Mouse (Mus musculus): ENCODE results near the gene Zfp788. TPM values are rescaled to one million over a fixed set of nuclear protein-coding genes. Genes with fewer than 3 reads are reported as not detected.
A peak's percentile ranks its signal among the peaks of the same experiment; 100 is the strongest.
"Not testable (repeated sequence)": the region's sequence is repeated elsewhere in the genome, so short reads cannot be mapped to it uniquely, and the experiment has no call there.

The Zfp788 gene
- polyA plus RNA-seq, 1 experiment: 0.81 TPM

GRCm38 (mm10) chr7:41633221-41633984, 400 bp downstream of the Zfp788 start:
- Histone ChIP-seq H3K36me3 (ENCODE audit: control insufficient read depth, insufficient read depth, low read length) (no peaks in the 10 kb centered on the region), H3K4me3 (ENCODE audit: control insufficient read depth, insufficient read depth, low read length) (peak overlapping the region; percentile 75), H3K27me3 (ENCODE audit: control insufficient read depth, insufficient read depth, low read length) (no peaks in the 10 kb centered on the region), H3K27ac (ENCODE audit: control insufficient read depth, insufficient read depth, low read length) (peak overlapping the region; percentile 69), H3K4me1 (replicated peaks; ENCODE audit: control insufficient read depth, insufficient read depth, low read length) (peaks cover 2% of the 10 kb centered on the region; the same call in 1 of the 2 replicates)
- under 1% methylated on average over 26 of the region's 26 CpGs for WGBS
- TF ChIP-seq POLR2A (IDR thresholded peaks at IDR 0.05; ENCODE audit: control insufficient read depth, extremely low read depth, insufficient read depth, low read length, poor library complexity) (peak; percentile 19; the same call in 1 of the 2 replicates), CTCF (IDR thresholded peaks at IDR 0.05; ENCODE audit: borderline replicate concordance, control insufficient read depth, extremely low read depth, insufficient read depth, low read length, poor library complexity) (peak; percentile 20; the same call in 1 of the 2 replicates)
- DNase-seq: peak; percentile 81

GRCm38 (mm10) chr7:41674326-41674725, 41.3 kb downstream of the Zfp788 start:
- not testable (repeated sequence) for H3K27ac ChIP-seq (ENCODE audit: control insufficient read depth, insufficient read depth, low read length); H3K4me1 ChIP-seq (replicated peaks; ENCODE audit: control insufficient read depth, insufficient read depth, low read length); H3K36me3 ChIP-seq (ENCODE audit: control insufficient read depth, insufficient read depth, low read length); H3K4me3 ChIP-seq (ENCODE audit: control insufficient read depth, insufficient read depth, low read length); H3K27me3 ChIP-seq (ENCODE audit: control insufficient read depth, insufficient read depth, low read length); DNase-seq
- WGBS: 67% methylated on average over 1 of the region's 1 CpGs

Other genes starting within 250 kb of the Zfp788 start
- 4.3 and 5.1 TPM in 2 replicates for gene AI987944, start 239.8 kb upstream of the Zfp788 start, polyA plus RNA-seq (2012; rRNA removed)
- gene Vmn2r57, start 184.5 kb upstream of the Zfp788 start, polyA plus RNA-seq (2012; rRNA removed): 0.04 TPM in 2 replicates
- gene Gm20449, start 133.8 kb upstream of the Zfp788 start, polyA plus RNA-seq (2012; rRNA removed): 0.11 and 0.17 TPM in 2 replicates
- gene AW146154, start 133.3 kb upstream of the Zfp788 start, polyA plus RNA-seq (2012; rRNA removed): 9.9 and 10.8 TPM in 2 replicates
- not detected in 2 replicates for gene Gm6871, start 59.5 kb upstream of the Zfp788 start, polyA plus RNA-seq (2012; rRNA removed)
- 9.0 and 10.3 TPM in 2 replicates for gene 2610021A01Rik, start 34.0 kb upstream of the Zfp788 start, polyA plus RNA-seq (2012; rRNA removed)
- not detected in 2 replicates for gene Vmn2r58, start 239.5 kb downstream of the Zfp788 start, polyA plus RNA-seq (2012; rRNA removed)